Mouse (Mus musculus) CH12.LX (cell line): ENCODE measurements at regions not wholly inside any gene's neighbourhood (a gene's known extent, or its start where the extent isn't known, plus 50 kb on each side); places are given as distances from the start of the nearest gene placed in this dataset.

ENCODE experiments used
- CHD1 ChIP-seq: IDR thresholded peaks from 2 replicates; pipeline ENCODE4 v1.6.1; 2012; ENCODE audit warnings: low read depth, low read length, improper control_type of control experiment, inconsistent platforms
- CTCF ChIP-seq, 2 experiments: IDR thresholded peaks in 1 of 2; conservative IDR thresholded peaks in 1 of 2; 2 replicates each; pipeline ENCODE4 v1.5.1; 2011 to 2012; ENCODE audit warnings: low read depth in 2 of 2, low read length in 2 of 2, improper control_type of control experiment in 1 of 2, inconsistent platforms in 1 of 2, mild to moderate bottlenecking in 1 of 2, moderate library complexity in 1 of 2
- EP300 ChIP-seq: IDR thresholded peaks from 2 replicates; pipeline ENCODE4 v1.6.1; 2011; ENCODE audit warnings: low read length, improper control_type of control experiment
- GABPA ChIP-seq: IDR thresholded peaks from 2 replicates; pipeline ENCODE4 v1.6.1; 2012; ENCODE audit warnings: low read depth, low read length, improper control_type of control experiment, inconsistent platforms; ENCODE audit not compliant: insufficient replicate concordance
- HCFC1 ChIP-seq: IDR thresholded peaks from 2 replicates; pipeline ENCODE4 v1.6.1; 2012; ENCODE audit warnings: low read depth, mild to moderate bottlenecking, inconsistent platforms, low read length, improper control_type of control experiment
- JUND ChIP-seq: conservative IDR thresholded peaks from 2 replicates; pipeline ENCODE4 v1.6.1; 2011; ENCODE audit warnings: low read depth, low read length, improper control_type of control experiment
- MAFK ChIP-seq: IDR thresholded peaks from 2 replicates; pipeline ENCODE4 v1.6.1; 2011; ENCODE audit warnings: low read length, improper control_type of control experiment; ENCODE audit not compliant: insufficient replicate concordance
- MAX ChIP-seq: IDR thresholded peaks from 2 replicates; pipeline ENCODE4 v1.6.1; 2011; ENCODE audit warnings: low read length, improper control_type of control experiment
- MAZ ChIP-seq: IDR thresholded peaks from 2 replicates; pipeline ENCODE4 v1.6.1; 2012; ENCODE audit warnings: low read depth, mild to moderate bottlenecking, inconsistent platforms, low read length, improper control_type of control experiment, moderate library complexity
- NRF1 ChIP-seq: IDR thresholded peaks from 2 replicates; pipeline ENCODE4 v1.6.1; 2014; ENCODE audit warnings: low read depth, mild to moderate bottlenecking, inconsistent platforms, low read length, improper control_type of control experiment, moderate library complexity
- POLR2A ChIP-seq: IDR thresholded peaks from 2 replicates; pipeline ENCODE4 v1.6.1; 2011; ENCODE audit warnings: low read depth, mild to moderate bottlenecking, improper control_type of control experiment, low read length
- TCF12 ChIP-seq: IDR thresholded peaks from 2 replicates; pipeline ENCODE4 v1.6.1; 2014; ENCODE audit warnings: low read depth, mild to moderate bottlenecking, inconsistent platforms, low read length, improper control_type of control experiment
- ZNF384 ChIP-seq: IDR thresholded peaks from 2 replicates; pipeline ENCODE4 v1.6.1; 2012; ENCODE audit warnings: low read depth, low read length, improper control_type of control experiment, inconsistent platforms

DNA sequence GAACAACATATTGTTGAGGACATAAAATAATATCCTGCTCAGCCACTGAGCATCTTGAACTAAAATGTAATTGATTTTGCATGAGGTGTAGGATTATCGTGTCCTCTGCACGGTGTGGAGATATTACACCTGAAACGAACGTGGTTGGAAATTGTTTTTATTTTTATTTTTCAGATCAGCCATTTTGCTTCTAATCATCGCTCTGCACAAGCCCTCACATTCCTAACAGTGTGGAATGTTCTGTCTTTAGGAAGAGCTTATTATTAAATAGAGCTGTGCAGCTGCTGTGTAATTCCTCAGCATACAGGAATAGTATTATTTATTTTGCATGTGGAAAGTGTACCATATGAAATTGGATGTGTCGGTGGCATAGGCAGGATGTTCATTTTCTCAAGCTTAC is 1014.3 kb downstream of the Adgrl2 start:
- TF ChIP-seq JUND (no peak), CTCF (conservative IDR thresholded peaks at IDR 0.05 in 1 of 2, IDR thresholded peaks at IDR 0.05 in 1 of 2; ENCODE audit: low read depth in 2 of 2, low read length in 2 of 2) (no peak), ZNF384 (no peak), TCF12 (no peak), NRF1 (no peak), MAZ (no peak), GABPA (no peak), MAFK (no peak), MAX (no peak), POLR2A (no peak), EP300 (no peak), CHD1 (no peak), HCFC1 (no peak)
